Mouse (Mus musculus) heart, adult 2 months (tissue): ENCODE results near the gene Aqp3.

Experiments
- CTCF ChIP-seq: fragments of 200-600 bp; IDR thresholded peaks from 2 replicates; pipeline ENCODE4 v1.8.1; 2022; ENCODE audit warnings: antibody characterized with exemption, mild to moderate bottlenecking, moderate library complexity
- EP300 ChIP-seq: fragments of 200-500 bp; IDR thresholded peaks from 2 replicates; pipeline ENCODE4 v1.6.1; 2011; ENCODE audit warnings: low read depth, low read length, control low read depth; ENCODE audit not compliant: insufficient read depth
- POLR2A ChIP-seq: fragments of 200-500 bp; IDR thresholded peaks from 2 replicates; pipeline ENCODE4 v1.6.1; 2011; ENCODE audit warnings: mild to moderate bottlenecking, low read depth, low read length, control low read depth; ENCODE audit not compliant: insufficient read depth

DNA sequence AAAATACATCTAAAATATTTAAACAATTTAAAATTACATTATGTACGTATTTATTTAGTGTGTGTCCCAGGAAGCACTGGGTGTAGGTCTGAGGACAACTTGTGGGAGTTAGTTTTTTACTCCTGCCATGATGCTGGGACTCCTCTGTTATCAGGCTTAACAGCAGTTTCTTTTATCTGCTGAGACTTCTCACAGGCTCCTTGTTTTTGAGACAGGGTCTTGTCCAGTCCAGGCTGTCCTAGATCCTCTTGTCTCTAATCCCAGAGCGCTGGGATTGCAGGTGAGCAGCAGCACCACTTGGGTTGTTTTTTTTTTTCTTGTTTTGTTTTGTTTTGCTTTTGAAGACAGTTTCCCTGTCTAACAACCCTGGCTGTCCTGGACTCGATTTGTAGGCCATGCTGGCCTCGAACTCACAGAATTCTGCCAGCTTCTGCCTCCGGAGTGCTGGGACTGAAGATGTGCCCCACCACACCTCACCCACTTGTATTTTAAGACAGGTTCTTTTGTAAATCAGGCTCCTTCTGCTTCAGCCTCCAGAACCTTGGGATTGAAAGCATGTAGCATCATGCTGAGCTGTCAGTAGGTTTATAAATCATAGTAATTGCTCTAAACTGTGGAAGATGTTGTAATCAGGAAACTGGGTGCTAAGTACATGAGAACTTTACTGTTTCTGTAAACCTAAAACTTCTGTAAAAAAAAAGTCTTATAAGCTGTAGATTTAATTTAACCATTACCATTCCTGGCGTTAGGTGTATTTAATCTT lies 35.7 kb upstream of the Aqp3 start:
- TF ChIP-seq CTCF (no peak), POLR2A (no peak), EP300 (no peak)
